Mouse (Mus musculus) brain, embryonic 14.5 days (tissue): Measurements from ENCODE around the gene Pimreg.

Experiments
- CTCF ChIP-seq: fragments of 200-500 bp; IDR thresholded peaks from 2 replicates; pipeline ENCODE4 v1.5.1; 2012; ENCODE audit warnings: inconsistent platforms, mild to moderate bottlenecking, moderate library complexity, borderline replicate concordance; ENCODE audit not compliant: insufficient read depth, insufficient read length; ENCODE audit errors: extremely low read depth
- POLR2A ChIP-seq: fragments of 200-500 bp; IDR thresholded peaks from 2 replicates; pipeline ENCODE4 v1.6.1; 2012; ENCODE audit warnings: mild to moderate bottlenecking, inconsistent platforms, borderline replicate concordance; ENCODE audit not compliant: poor library complexity, insufficient read depth, insufficient read length, severe bottlenecking; ENCODE audit errors: extremely low read depth

- no peak for TF ChIP-seq POLR2A
- no peak for TF ChIP-seq CTCF
Measured at GRCm38 (mm10) chr11:72032589-72032988, 9.2 kb upstream of the Pimreg start.
